Mouse (Mus musculus): ENCODE measurements around the gene Mrgprf.

DNA sequence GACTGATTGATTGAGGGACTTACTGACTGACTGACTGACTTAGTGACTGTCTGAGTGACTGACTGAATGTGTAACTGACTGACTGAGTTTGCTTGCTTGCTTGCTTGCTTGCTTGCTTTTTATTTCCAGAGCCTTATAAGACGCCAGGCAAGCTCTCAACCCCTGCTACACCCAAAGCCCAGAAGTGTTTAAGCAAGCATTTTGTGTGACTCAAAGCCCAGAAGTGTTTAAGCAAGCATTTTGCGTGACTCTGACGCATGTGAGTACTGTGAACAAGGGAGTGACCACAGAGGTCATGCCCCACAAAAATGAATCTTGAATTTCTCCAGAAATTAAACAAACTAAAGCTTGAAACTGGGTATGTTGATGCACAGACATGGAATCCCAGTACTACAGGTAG lies 16.3 kb upstream of the Mrgprf start:
- no peak for TF ChIP-seq POLR2A (IDR thresholded peaks at IDR 0.05; ENCODE audit: borderline replicate concordance, control insufficient read depth, low read depth, low read length)
- TF ChIP-seq CTCF (IDR thresholded peaks at IDR 0.05; ENCODE audit: control insufficient read depth, insufficient read depth, low read length), result no peak

All from bone marrow, adult 2 months (tissue).